Mouse (Mus musculus): ENCODE results near the gene Atp8a2. TPM values are rescaled to one million over a fixed set of nuclear protein-coding genes. Genes with fewer than 3 reads are reported as not detected.

Atp8a2 gene
- polyA plus RNA-seq, 1 experiment from 2014 or later, result 51.5 TPM

DNA sequence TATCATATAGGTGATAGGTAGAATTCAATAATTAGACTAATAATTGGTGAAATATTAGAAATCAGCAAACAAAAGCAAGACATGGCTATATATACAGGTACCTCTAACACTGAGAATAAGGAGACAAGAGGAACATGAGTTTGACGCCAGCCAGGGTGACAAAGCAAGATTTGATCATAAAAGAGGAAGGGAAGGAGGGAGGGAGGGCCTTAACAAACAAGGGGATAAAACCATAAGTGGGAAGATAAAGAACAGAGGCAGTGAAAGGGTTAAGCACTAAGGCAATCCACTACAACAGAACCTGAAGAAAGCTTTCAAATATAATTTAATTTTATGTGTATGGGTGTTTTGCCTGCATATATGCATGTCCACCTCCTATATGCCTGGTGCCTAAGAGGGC, 2.4 kb downstream of the Atp8a2 start:
- no peaks in the 10 kb centered on the region for H3K36me3 ChIP-seq (ENCODE audit: control insufficient read depth, insufficient read depth, low read length)
- no peak overlapping the region for H3K4me2 ChIP-seq (ENCODE audit: low read depth, low read length)
- ATAC-seq (ENCODE audit: low read depth), result no peak
- H3K27me3 ChIP-seq (ENCODE audit: control insufficient read depth, insufficient read depth, low read length), result no peaks in the 10 kb centered on the region
- no peaks in the 10 kb centered on the region for H3K9me3 ChIP-seq (ENCODE audit: control insufficient read depth, low read length)
- no peaks in the 10 kb centered on the region for H3K4me1 ChIP-seq (ENCODE audit: control insufficient read depth, insufficient read depth, low read length)
- no peak overlapping the region for H3K9ac ChIP-seq (replicated peaks; ENCODE audit: low read depth, low read length)
- no peak overlapping the region for H3K4me3 ChIP-seq (ENCODE audit: low read depth, low read length)
- no peak overlapping the region for H3K27ac ChIP-seq (ENCODE audit: low read depth, low read length)
- WGBS, result 79% methylated on average over 1 of the region's 1 CpGs

DNA sequence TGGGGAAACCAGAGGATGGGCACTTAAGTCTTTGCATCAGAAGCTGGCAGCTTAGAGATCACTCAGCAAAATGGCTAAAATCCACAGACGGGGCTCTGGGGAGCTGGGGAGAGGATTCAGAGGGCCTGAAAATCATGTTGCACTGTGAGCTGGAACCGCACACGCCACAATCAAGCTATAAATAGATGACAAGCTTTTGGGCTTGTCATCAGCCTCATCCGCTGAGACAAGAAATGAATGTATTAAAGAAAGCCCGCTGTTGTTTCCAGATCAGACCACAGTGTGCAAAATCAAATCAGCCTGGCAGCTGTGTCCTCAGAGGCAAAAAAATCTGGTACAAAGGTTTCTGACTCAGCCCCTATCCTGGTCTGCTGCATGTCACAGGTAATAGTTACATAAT, 7.2 kb downstream of the Atp8a2 start:
- Histone ChIP-seq H3K36me3 (ENCODE audit: control insufficient read depth, insufficient read depth, low read length) (no peaks in the 10 kb centered on the region), H3K27me3 (ENCODE audit: control insufficient read depth, insufficient read depth, low read length) (no peaks in the 10 kb centered on the region), H3K4me1 (ENCODE audit: control insufficient read depth, insufficient read depth, low read length) (no peaks in the 10 kb centered on the region), H3K4me2 (ENCODE audit: low read depth, low read length) (no peak overlapping the region), H3K4me3 (ENCODE audit: low read depth, low read length) (no peak overlapping the region), H3K9ac (replicated peaks; ENCODE audit: low read depth, low read length) (no peak overlapping the region), H3K27ac (ENCODE audit: low read depth, low read length) (no peak overlapping the region), H3K9me3 (ENCODE audit: control insufficient read depth, low read length) (no peaks in the 10 kb centered on the region)
- 82% methylated on average over 5 of the region's 5 CpGs for WGBS
- no peak for ATAC-seq (ENCODE audit: low read depth)

DNA sequence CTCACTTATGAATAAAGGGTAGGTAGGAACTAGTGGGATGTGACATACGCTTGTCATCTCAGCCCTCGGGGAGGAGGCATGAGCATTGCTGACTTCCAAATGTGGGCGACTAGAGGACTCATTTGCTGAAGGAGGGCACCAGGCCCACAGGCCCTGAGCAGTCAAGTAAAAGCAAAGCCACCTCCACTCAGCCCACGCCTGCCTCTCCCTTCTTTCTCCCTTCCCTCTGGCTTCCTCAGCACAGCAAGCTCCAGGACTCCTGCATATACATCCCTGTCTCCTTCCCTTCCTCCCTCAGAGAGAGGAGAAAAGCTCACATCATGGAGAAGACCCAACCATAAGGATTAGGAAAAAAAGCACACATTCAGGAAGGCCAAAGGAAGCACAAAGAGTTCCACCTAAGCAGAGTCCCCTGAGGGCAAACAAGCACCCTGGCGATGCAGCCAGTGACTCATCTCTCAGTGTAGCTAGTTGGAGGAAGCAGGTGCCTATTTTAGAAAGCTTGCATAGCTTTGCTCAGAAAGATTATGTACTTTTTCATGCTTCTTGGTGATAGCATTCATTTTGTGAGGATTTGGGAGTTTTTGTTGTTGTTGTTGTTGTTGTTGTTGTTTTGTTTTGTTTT, 8.7 kb downstream of the Atp8a2 start:
- Histone ChIP-seq H3K9me3 (ENCODE audit: control insufficient read depth, low read length) (no peaks in the 10 kb centered on the region), H3K27me3 (ENCODE audit: control insufficient read depth, insufficient read depth, low read length) (no peaks in the 10 kb centered on the region), H3K36me3 (ENCODE audit: control insufficient read depth, insufficient read depth, low read length) (no peaks in the 10 kb centered on the region), H3K4me3 (ENCODE audit: low read depth, low read length) (no peak overlapping the region), H3K9ac (replicated peaks; ENCODE audit: low read depth, low read length) (no peak overlapping the region), H3K4me2 (ENCODE audit: low read depth, low read length) (no peak overlapping the region), H3K27ac (ENCODE audit: low read depth, low read length) (no peak overlapping the region), H3K4me1 (ENCODE audit: control insufficient read depth, insufficient read depth, low read length) (no peaks in the 10 kb centered on the region)
- ATAC-seq (ENCODE audit: low read depth), result no peak
- WGBS, result 84% methylated on average over 5 of the region's 5 CpGs

DNA sequence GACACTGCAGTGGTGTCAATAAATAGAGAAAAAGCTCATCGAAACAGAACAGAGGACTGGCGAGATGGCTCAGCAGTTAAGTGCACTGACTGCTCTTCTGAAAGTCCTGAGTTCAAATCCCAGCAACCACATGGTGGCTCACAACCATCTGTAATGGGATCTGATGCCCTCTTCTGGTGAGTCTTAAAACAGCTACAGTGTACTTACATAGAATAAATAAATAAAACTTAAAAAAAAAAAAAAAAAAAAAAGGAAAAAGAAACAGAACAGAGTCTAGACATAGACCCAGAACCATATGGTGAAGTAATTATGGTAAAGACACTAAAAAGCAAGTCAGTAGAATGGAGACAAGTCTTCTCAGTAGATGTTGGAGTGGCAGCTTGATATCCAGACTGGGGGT, 15.7 kb downstream of the Atp8a2 start:
- H3K9me3 ChIP-seq (ENCODE audit: control insufficient read depth, low read length), result no peaks in the 10 kb centered on the region
- ATAC-seq (ENCODE audit: low read depth), result no peak
- no peak overlapping the region for H3K4me2 ChIP-seq (ENCODE audit: low read depth, low read length)
- peaks cover 14% of the 10 kb centered on the region; the same call in 1 of the 2 replicates for H3K4me1 ChIP-seq (ENCODE audit: control insufficient read depth, insufficient read depth, low read length)
- no peak overlapping the region for H3K9ac ChIP-seq (replicated peaks; ENCODE audit: low read depth, low read length)
- H3K27ac ChIP-seq (ENCODE audit: low read depth, low read length), result no peak overlapping the region
- H3K4me3 ChIP-seq (ENCODE audit: low read depth, low read length), result no peak overlapping the region
- H3K27me3 ChIP-seq (ENCODE audit: control insufficient read depth, insufficient read depth, low read length), result no peaks in the 10 kb centered on the region
- whole genome bisulfite sequencing, result 95% methylated on average over 2 of the region's 2 CpGs
- H3K36me3 ChIP-seq (ENCODE audit: control insufficient read depth, insufficient read depth, low read length), result no peaks in the 10 kb centered on the region

DNA sequence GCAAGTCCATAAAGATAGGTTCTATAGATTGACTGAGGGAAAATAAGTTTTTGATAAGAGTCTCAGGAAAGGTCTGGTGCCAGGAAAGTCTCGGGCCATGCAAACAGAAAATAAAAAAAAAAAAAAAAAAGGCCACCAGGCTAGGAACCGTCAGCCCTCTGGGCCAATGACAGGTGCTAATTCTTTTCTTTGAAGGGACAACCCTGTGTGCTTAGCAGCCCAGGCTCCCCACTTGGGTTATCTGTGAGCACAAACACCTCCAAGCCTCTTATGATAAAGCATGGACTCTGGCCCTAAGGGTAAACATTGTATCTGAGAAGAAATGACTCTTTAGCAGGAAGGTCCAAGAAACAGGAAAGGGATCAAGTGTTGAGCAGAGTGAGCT, 18.4 kb downstream of the Atp8a2 start:
- 29% methylated on average over 2 of the region's 2 CpGs for WGBS
- peak overlapping the region; percentile 67 for H3K4me2 ChIP-seq (ENCODE audit: low read depth, low read length)
- H3K4me1 ChIP-seq (ENCODE audit: control insufficient read depth, insufficient read depth, low read length), result peaks cover 15% of the 10 kb centered on the region; the same call in 1 of the 2 replicates
- H3K36me3 ChIP-seq (ENCODE audit: control insufficient read depth, insufficient read depth, low read length), result no peaks in the 10 kb centered on the region
- ATAC-seq (ENCODE audit: low read depth), result no peak
- H3K9ac ChIP-seq (replicated peaks; ENCODE audit: low read depth, low read length), result peak overlapping the region; percentile 92; the same call in 1 of the 2 replicates
- peak overlapping the region; percentile 79; the same call in 1 of the 2 replicates for H3K4me3 ChIP-seq (ENCODE audit: low read depth, low read length)
- H3K27ac ChIP-seq (ENCODE audit: low read depth, low read length), result no peak overlapping the region
- no peaks in the 10 kb centered on the region for H3K9me3 ChIP-seq (ENCODE audit: control insufficient read depth, low read length)
- H3K27me3 ChIP-seq (ENCODE audit: control insufficient read depth, insufficient read depth, low read length), result peaks cover 2% of the 10 kb centered on the region; the same call in 1 of the 2 replicates

DNA sequence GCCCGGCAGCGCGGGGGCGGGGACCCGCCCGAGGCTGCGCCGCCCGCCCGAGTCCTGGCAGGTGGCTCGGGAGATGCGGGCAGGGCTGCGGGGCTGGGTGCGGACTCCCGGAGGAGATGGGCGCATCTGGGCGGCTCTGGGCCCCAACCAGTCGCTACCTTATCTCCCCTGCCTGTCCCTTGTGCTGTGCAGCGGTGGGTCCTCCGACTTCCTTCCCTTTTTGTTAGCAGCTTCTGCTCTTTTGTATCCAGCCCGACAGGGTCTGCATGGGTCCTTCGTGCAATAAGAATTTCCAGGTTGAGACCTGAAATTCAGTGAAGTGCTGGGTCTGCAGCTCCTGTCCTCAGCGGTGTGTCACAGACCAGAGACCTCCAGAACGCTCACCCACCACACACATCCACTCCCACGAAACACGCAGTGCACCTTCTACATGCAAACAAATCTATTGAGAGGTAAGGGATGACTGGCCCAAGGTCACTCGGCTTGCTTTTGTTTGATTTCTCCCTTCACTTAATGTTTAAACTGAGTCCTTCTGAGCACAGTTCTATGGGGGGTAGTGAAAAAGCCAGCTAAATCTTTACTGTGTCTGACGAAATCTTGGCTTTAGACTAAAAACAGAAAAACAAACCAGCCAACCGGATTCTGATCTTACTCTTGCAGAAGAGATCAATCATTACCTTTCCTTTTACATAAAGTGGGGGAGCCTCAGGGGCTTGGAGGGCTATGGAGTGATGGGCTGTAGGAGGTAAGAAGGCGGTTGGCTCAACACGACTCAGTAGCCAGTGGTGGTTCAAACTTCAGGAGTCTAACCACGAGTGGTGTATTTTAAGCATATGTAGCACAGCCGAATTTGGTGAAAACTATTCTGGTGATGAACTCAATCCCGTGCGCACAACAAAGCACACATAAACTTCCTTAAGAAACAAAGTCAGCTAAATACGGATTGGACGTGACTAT, 19.1 kb downstream of the Atp8a2 start:
- Histone ChIP-seq H3K4me2 (ENCODE audit: low read depth, low read length) (peak overlapping the region; percentile 67), H3K27me3 (ENCODE audit: control insufficient read depth, insufficient read depth, low read length) (peaks cover 2% of the 10 kb centered on the region; the same call in 1 of the 2 replicates), H3K4me1 (ENCODE audit: control insufficient read depth, insufficient read depth, low read length) (peaks cover 15% of the 10 kb centered on the region; the same call in 1 of the 2 replicates), H3K9me3 (ENCODE audit: control insufficient read depth, low read length) (no peaks in the 10 kb centered on the region), H3K9ac (replicated peaks; ENCODE audit: low read depth, low read length) (peak overlapping the region; percentile 92), H3K27ac (ENCODE audit: low read depth, low read length) (peak overlapping the region; percentile 90), H3K4me3 (ENCODE audit: low read depth, low read length) (peak overlapping the region; percentile 79), H3K36me3 (ENCODE audit: control insufficient read depth, insufficient read depth, low read length) (no peaks in the 10 kb centered on the region)
- ATAC-seq (ENCODE audit: low read depth), result peak; percentile 64
- WGBS, result 30% methylated on average over 22 of the region's 37 CpGs

DNA sequence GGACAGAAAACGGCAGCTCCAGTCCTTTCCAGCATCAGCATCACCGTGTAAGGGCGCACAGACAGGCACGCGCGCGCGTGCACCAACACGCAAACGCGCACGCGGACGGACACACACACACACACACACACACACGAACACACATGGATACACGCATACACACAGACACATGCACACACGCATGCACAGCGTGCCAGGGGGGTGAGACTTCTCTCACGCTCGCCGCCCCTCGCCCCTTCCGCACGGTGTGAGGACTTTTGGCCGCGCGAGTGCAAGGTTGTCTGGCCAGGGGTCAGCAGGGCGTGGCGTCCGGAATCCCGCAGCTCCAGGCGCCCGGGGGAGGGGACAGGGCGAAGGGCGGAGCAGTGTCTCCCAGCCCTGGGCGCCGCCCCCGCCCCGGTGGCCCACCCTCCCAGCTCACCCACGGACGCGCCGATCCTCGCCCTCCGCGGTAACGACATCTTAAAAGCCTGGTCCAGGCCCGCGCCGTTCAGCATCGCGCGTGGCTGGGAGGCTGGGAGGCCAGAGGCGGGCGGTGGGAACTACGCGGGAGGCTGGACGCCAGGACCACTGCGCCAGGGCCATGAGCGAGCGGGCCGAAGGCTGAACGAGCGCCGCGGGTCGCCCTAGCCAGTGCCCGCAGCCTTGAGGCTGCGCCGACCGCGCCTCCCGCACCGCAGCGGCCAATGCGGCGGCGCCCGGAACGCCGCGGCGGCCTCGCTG, 19.9 kb downstream of the Atp8a2 start:
- H3K4me2 ChIP-seq (ENCODE audit: low read depth, low read length), result peak overlapping the region; percentile 67
- under 1% methylated on average over 66 of the region's 84 CpGs for WGBS
- peaks cover 2% of the 10 kb centered on the region; the same call in 1 of the 2 replicates for H3K27me3 ChIP-seq (ENCODE audit: control insufficient read depth, insufficient read depth, low read length)
- peak overlapping the region; percentile 92 for H3K9ac ChIP-seq (replicated peaks; ENCODE audit: low read depth, low read length)
- no peaks in the 10 kb centered on the region for H3K9me3 ChIP-seq (ENCODE audit: control insufficient read depth, low read length)
- H3K36me3 ChIP-seq (ENCODE audit: control insufficient read depth, insufficient read depth, low read length), result no peaks in the 10 kb centered on the region
- H3K4me3 ChIP-seq (ENCODE audit: low read depth, low read length), result peak overlapping the region; percentile 79
- peak; percentile 87 for ATAC-seq (ENCODE audit: low read depth)
- H3K27ac ChIP-seq (ENCODE audit: low read depth, low read length), result peak overlapping the region; percentile 90
- peaks cover 15% of the 10 kb centered on the region; the same call in 1 of the 2 replicates for H3K4me1 ChIP-seq (ENCODE audit: control insufficient read depth, insufficient read depth, low read length)

DNA sequence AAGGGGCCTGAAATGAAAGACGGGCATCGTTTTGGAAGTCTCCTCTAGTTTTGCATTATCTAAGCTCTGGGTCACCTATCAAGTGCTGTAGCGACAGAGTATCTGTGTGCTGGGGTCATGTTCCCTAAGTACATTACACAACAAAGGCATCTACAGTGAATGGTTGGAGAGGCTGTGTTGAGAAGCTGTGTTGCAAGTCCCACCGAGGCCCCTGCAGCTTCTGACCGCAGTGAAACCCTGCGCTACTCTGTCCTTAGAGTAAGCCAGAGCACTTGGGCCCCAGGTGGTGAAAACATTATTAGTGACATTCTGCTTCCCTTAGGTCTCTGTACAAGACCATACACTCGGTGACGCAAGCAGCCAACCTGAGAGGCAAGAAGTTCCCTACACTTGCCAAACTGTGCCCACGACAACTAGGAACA, 20.5 kb downstream of the Atp8a2 start:
- H3K9ac ChIP-seq (replicated peaks; ENCODE audit: low read depth, low read length), result 0 out of 2 replicates have a peak overlapping the region, but pooled peaks have one; percentile 92
- H3K27me3 ChIP-seq (ENCODE audit: control insufficient read depth, insufficient read depth, low read length), result peaks cover 2% of the 10 kb centered on the region; the same call in 1 of the 2 replicates
- WGBS, result 29% methylated on average over 9 of the region's 9 CpGs
- no peaks in the 10 kb centered on the region for H3K36me3 ChIP-seq (ENCODE audit: control insufficient read depth, insufficient read depth, low read length)
- H3K27ac ChIP-seq (ENCODE audit: low read depth, low read length), result peak overlapping the region; percentile 90
- peaks cover 15% of the 10 kb centered on the region; the same call in 1 of the 2 replicates for H3K4me1 ChIP-seq (ENCODE audit: control insufficient read depth, insufficient read depth, low read length)
- peak overlapping the region; percentile 67 for H3K4me2 ChIP-seq (ENCODE audit: low read depth, low read length)
- H3K4me3 ChIP-seq (ENCODE audit: low read depth, low read length), result peak overlapping the region; percentile 79
- no peaks in the 10 kb centered on the region for H3K9me3 ChIP-seq (ENCODE audit: control insufficient read depth, low read length)
- ATAC-seq (ENCODE audit: low read depth), result no peak; the same call in 1 of the 2 replicates

Measured in neural tube, embryonic 14.5 days (tissue).